Mouse (Mus musculus) thymus, postnatal 4 days (tissue): ENCODE measurements around the gene Gm3646.

Experiments
- DNase-seq: peaks from one replicate; pipeline ENCODE4 v3.0.0; 2021

Gm3646 gene

GRCm38 (mm10) chr1:39779111-39779980, 25.8 kb downstream of the Gm3646 start:
- DNase-seq = no peak

GRCm38 (mm10) chr1:39773991-39774729, 31.0 kb downstream of the Gm3646 start:
- no peak for DNase-seq

GRCm38 (mm10) chr1:39773551-39773950, 31.6 kb downstream of the Gm3646 start:
- no peak for DNase-seq

GRCm38 (mm10) chr1:39772401-39773095, 32.6 kb downstream of the Gm3646 start:
- DNase-seq = no peak

- DNase-seq = no peak
Observed at GRCm38 (mm10) chr1:39770436-39770835, 34.7 kb downstream of the Gm3646 start.

GRCm38 (mm10) chr1:39768017-39768416, 37.1 kb downstream of the Gm3646 start:
- no peak for DNase-seq

- no peak for DNase-seq
Observed at GRCm38 (mm10) chr1:39765854-39766493, 39.2 kb downstream of the Gm3646 start.

GRCm38 (mm10) chr1:39762025-39762370, 43.1 kb downstream of the Gm3646 start:
- peak; percentile 62 for DNase-seq

GRCm38 (mm10) chr1:39761211-39762024, 43.7 kb downstream of the Gm3646 start:
- peak; percentile 83 for DNase-seq

GRCm38 (mm10) chr1:39760181-39760715, 44.9 kb downstream of the Gm3646 start:
- no peak for DNase-seq

- no peak for DNase-seq
Observed at GRCm38 (mm10) chr1:39759231-39760175, 45.6 kb downstream of the Gm3646 start.

GRCm38 (mm10) chr1:39758244-39758643, 46.9 kb downstream of the Gm3646 start:
- no peak for DNase-seq

- DNase-seq = no peak
Observed at GRCm38 (mm10) chr1:39756952-39757351, 48.2 kb downstream of the Gm3646 start.

- DNase-seq = no peak
Observed at GRCm38 (mm10) chr1:39754224-39754957, 50.7 kb downstream of the Gm3646 start.
